Mouse (Mus musculus) CH12.LX (cell line): ENCODE results near the gene Cblc.

Experiments
- CTCF ChIP-seq, 2 experiments: IDR thresholded peaks in 1 of 2; conservative IDR thresholded peaks in 1 of 2; 2 replicates each; pipeline ENCODE4 v1.5.1; 2011 to 2012; ENCODE audit warnings: low read depth in 2 of 2, low read length in 2 of 2, improper control_type of control experiment in 1 of 2, inconsistent platforms in 1 of 2, mild to moderate bottlenecking in 1 of 2, moderate library complexity in 1 of 2
- ELF1 ChIP-seq: IDR thresholded peaks from 2 replicates; pipeline ENCODE4 v1.6.1; 2014; ENCODE audit warnings: low read depth, mild to moderate bottlenecking, inconsistent platforms, low read length, improper control_type of control experiment
- EP300 ChIP-seq: IDR thresholded peaks from 2 replicates; pipeline ENCODE4 v1.6.1; 2011; ENCODE audit warnings: low read length, improper control_type of control experiment
- ETS1 ChIP-seq: conservative IDR thresholded peaks from 2 replicates; pipeline ENCODE4 v1.6.1; 2012; ENCODE audit warnings: low read depth, mild to moderate bottlenecking, inconsistent platforms, low read length, improper control_type of control experiment, moderate library complexity
- MAZ ChIP-seq: IDR thresholded peaks from 2 replicates; pipeline ENCODE4 v1.6.1; 2012; ENCODE audit warnings: low read depth, mild to moderate bottlenecking, inconsistent platforms, low read length, improper control_type of control experiment, moderate library complexity
- NELFE ChIP-seq: IDR thresholded peaks from 2 replicates; pipeline ENCODE4 v1.6.1; 2011; ENCODE audit warnings: low read depth, low read length, improper control_type of control experiment
- USF1 ChIP-seq: IDR thresholded peaks from 2 replicates; pipeline ENCODE4 v1.6.1; 2014; ENCODE audit warnings: low read depth, mild to moderate bottlenecking, inconsistent platforms, low read length, improper control_type of control experiment
- ZKSCAN1 ChIP-seq: IDR thresholded peaks from 2 replicates; pipeline ENCODE4 v1.6.1; 2012; ENCODE audit warnings: low read depth, inconsistent platforms, low read length, improper control_type of control experiment, borderline replicate concordance
- ZMIZ1 ChIP-seq: IDR thresholded peaks from 2 replicates; pipeline ENCODE4 v1.6.1; 2012; ENCODE audit warnings: low read depth, mild to moderate bottlenecking, inconsistent platforms, low read length, improper control_type of control experiment

DNA sequence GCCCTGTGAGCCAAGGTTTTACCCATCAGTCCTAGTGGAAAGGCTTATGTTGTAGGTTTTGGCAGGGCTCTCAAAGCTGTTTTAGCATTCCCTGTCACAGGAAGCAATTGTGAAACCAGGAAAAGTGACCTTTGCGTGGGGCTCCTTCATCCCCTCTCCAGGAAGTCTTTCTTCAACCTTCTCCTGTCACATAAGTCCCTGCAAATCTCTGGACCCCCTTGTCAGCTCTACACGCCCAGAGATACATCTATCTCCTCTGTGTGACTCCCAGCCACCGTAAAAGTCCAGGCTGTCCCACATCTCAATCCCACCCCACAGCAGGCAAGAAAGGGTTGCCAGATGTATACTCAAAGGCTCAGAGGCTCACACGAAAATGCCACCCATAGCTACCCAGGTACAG lies 24.9 kb downstream of the Cblc start:
- TF ChIP-seq USF1 (no peak), ETS1 (no peak), CTCF (conservative IDR thresholded peaks at IDR 0.05 in 1 of 2, IDR thresholded peaks at IDR 0.05 in 1 of 2; ENCODE audit: low read depth in 2 of 2, low read length in 2 of 2) (no peak), ZMIZ1 (no peak), NELFE (no peak), EP300 (no peak), ELF1 (no peak), ZKSCAN1 (no peak), MAZ (no peak)
